Mouse (Mus musculus): ENCODE measurements around the gene Nelfb. TPM values are rescaled to one million over a fixed set of nuclear protein-coding genes. Genes with fewer than 3 reads are reported as not detected.
A peak's percentile ranks its signal among the peaks of the same experiment; 100 is the strongest.

The Nelfb gene
- polyA plus RNA-seq, 2 experiments: 84.4 to 88.4 TPM

GRCm38 (mm10) chr2:25194486-25195171 lies 16.7 kb downstream of the Nelfb start:
- H3K4me1 ChIP-seq (ENCODE audit: control insufficient read depth, insufficient read depth, low read length): 0 out of 2 replicates have a peak, but pooled peaks cover 11% of the 10 kb centered on the region
- H3K36me3 ChIP-seq (ENCODE audit: control insufficient read depth, insufficient read depth, low read length): peaks cover 9% of the 10 kb centered on the region
- no peak for TF ChIP-seq POLR2A (IDR thresholded peaks at IDR 0.05; ENCODE audit: borderline replicate concordance, extremely low read depth, insufficient read depth, insufficient read length)
- H3K4me3 ChIP-seq (replicated peaks; ENCODE audit: low read length): no peak overlapping the region
- peaks cover 21% of the 10 kb centered on the region for H3K27me3 ChIP-seq (ENCODE audit: control insufficient read depth, insufficient read depth, low read length)
- no peaks in the 10 kb centered on the region for H3K9me3 ChIP-seq (ENCODE audit: control insufficient read depth, low read length)
- ATAC-seq (ENCODE audit: low FRiP score, low read depth) (no peak), DNase-seq (ENCODE audit: low spot score) (no peak)
- H3K9ac ChIP-seq (ENCODE audit: low read depth, low read length, severe bottlenecking): no peak overlapping the region
- WGBS: 87% methylated on average over 17 of the region's 17 CpGs
- H3K27ac ChIP-seq (replicated peaks; ENCODE audit: low read depth, low read length): no peak overlapping the region
- H3K4me2 ChIP-seq (replicated peaks; ENCODE audit: low read depth, low read length, severe bottlenecking): no peak overlapping the region

- Histone ChIP-seq H3K36me3 (ENCODE audit: control insufficient read depth, insufficient read depth, low read length) (peaks cover 3% of the 10 kb centered on the region; the same call in 1 of the 2 replicates), H3K27ac (replicated peaks; ENCODE audit: low read depth, low read length) (no peak overlapping the region), H3K4me3 (replicated peaks; ENCODE audit: low read length) (no peak overlapping the region), H3K27me3 (ENCODE audit: control insufficient read depth, insufficient read depth, low read length) (peaks cover 21% of the 10 kb centered on the region), H3K4me2 (replicated peaks; ENCODE audit: low read depth, low read length, severe bottlenecking) (no peak overlapping the region), H3K9me3 (ENCODE audit: control insufficient read depth, low read length) (no peaks in the 10 kb centered on the region), H3K4me1 (ENCODE audit: control insufficient read depth, insufficient read depth, low read length) (0 out of 2 replicates have a peak, but pooled peaks cover 11% of the 10 kb centered on the region), H3K9ac (ENCODE audit: low read depth, low read length, severe bottlenecking) (no peak overlapping the region)
- ATAC-seq (ENCODE audit: low FRiP score, low read depth): no peak
- TF ChIP-seq POLR2A (IDR thresholded peaks at IDR 0.05; ENCODE audit: borderline replicate concordance, extremely low read depth, insufficient read depth, insufficient read length): no peak
- DNase-seq (ENCODE audit: low spot score): no peak
- WGBS: 74% methylated on average over 5 of the region's 5 CpGs
These were observed 17.3 kb downstream of the Nelfb start for GRCm38 (mm10) chr2:25194006-25194405.

- H3K4me2 ChIP-seq (replicated peaks; ENCODE audit: low read depth, low read length, severe bottlenecking): peak overlapping the region; percentile 2; the same call in 1 of the 2 replicates
- TF ChIP-seq POLR2A (IDR thresholded peaks at IDR 0.05; ENCODE audit: borderline replicate concordance, extremely low read depth, insufficient read depth, insufficient read length): no peak
- peaks cover 21% of the 10 kb centered on the region for H3K27me3 ChIP-seq (ENCODE audit: control insufficient read depth, insufficient read depth, low read length)
- H3K36me3 ChIP-seq (ENCODE audit: control insufficient read depth, insufficient read depth, low read length): no peaks in the 10 kb centered on the region
- DNase-seq (ENCODE audit: low spot score): peak; percentile 92
- H3K9me3 ChIP-seq (ENCODE audit: control insufficient read depth, low read length): no peaks in the 10 kb centered on the region
- ATAC-seq (ENCODE audit: low FRiP score, low read depth): peak; percentile 80
- H3K4me3 ChIP-seq (replicated peaks; ENCODE audit: low read length): no peak overlapping the region
- H3K4me1 ChIP-seq (ENCODE audit: control insufficient read depth, insufficient read depth, low read length): 0 out of 2 replicates have a peak, but pooled peaks cover 11% of the 10 kb centered on the region
- H3K27ac ChIP-seq (replicated peaks; ENCODE audit: low read depth, low read length): no peak overlapping the region
- no peak overlapping the region for H3K9ac ChIP-seq (ENCODE audit: low read depth, low read length, severe bottlenecking)
- WGBS: 0% methylated on average over 6 of the region's 6 CpGs
These were observed 17.9 kb downstream of the Nelfb start for GRCm38 (mm10) chr2:25193330-25193770.

- 83% methylated on average over 6 of the region's 6 CpGs for WGBS
- no peak for ATAC-seq (ENCODE audit: low FRiP score, low read depth)
- no peaks in the 10 kb centered on the region for H3K36me3 ChIP-seq (ENCODE audit: control insufficient read depth, insufficient read depth, low read length)
These were observed 23.4 kb downstream of the Nelfb start for GRCm38 (mm10) chr2:25187841-25188240.

GRCm38 (mm10) chr2:25186575-25186930 lies 24.7 kb downstream of the Nelfb start:
- 30% methylated on average over 5 of the region's 5 CpGs for WGBS
- ATAC-seq (ENCODE audit: low FRiP score, low read depth): no peak
- H3K4me3 ChIP-seq (replicated peaks; ENCODE audit: low read length): peak overlapping the region; percentile 45

More at GRCm38 (mm10) chr2:25187841-25188240, 23.4 kb downstream of the Nelfb start:
- no peaks in the 10 kb centered on the region for H3K4me1 ChIP-seq (ENCODE audit: control insufficient read depth, insufficient read depth, low read length)
- H3K27me3 ChIP-seq (ENCODE audit: control insufficient read depth, insufficient read depth, low read length): peaks cover 21% of the 10 kb centered on the region
- DNase-seq (ENCODE audit: low spot score): no peak
- no peak overlapping the region for H3K4me2 ChIP-seq (replicated peaks; ENCODE audit: low read depth, low read length, severe bottlenecking)
- H3K9me3 ChIP-seq (ENCODE audit: control insufficient read depth, low read length): no peaks in the 10 kb centered on the region
- no peak overlapping the region for H3K4me3 ChIP-seq (replicated peaks; ENCODE audit: low read length)
- TF ChIP-seq POLR2A (IDR thresholded peaks at IDR 0.05; ENCODE audit: borderline replicate concordance, extremely low read depth, insufficient read depth, insufficient read length): no peak
- H3K27ac ChIP-seq (replicated peaks; ENCODE audit: low read depth, low read length): no peak overlapping the region
- no peak overlapping the region for H3K9ac ChIP-seq (ENCODE audit: low read depth, low read length, severe bottlenecking)

More at GRCm38 (mm10) chr2:25186575-25186930, 24.7 kb downstream of the Nelfb start:
- H3K27ac ChIP-seq (replicated peaks; ENCODE audit: low read depth, low read length): no peak overlapping the region
- H3K9ac ChIP-seq (ENCODE audit: low read depth, low read length, severe bottlenecking): no peak overlapping the region
- H3K36me3 ChIP-seq (ENCODE audit: control insufficient read depth, insufficient read depth, low read length): no peaks in the 10 kb centered on the region
- H3K4me2 ChIP-seq (replicated peaks; ENCODE audit: low read depth, low read length, severe bottlenecking): peak overlapping the region; percentile 88
- H3K4me1 ChIP-seq (ENCODE audit: control insufficient read depth, insufficient read depth, low read length): no peaks in the 10 kb centered on the region
- no peak for DNase-seq (ENCODE audit: low spot score)
- no peaks in the 10 kb centered on the region for H3K9me3 ChIP-seq (ENCODE audit: control insufficient read depth, low read length)
- no peak for TF ChIP-seq POLR2A (IDR thresholded peaks at IDR 0.05; ENCODE audit: borderline replicate concordance, extremely low read depth, insufficient read depth, insufficient read length)
- H3K27me3 ChIP-seq (ENCODE audit: control insufficient read depth, insufficient read depth, low read length): peaks cover 33% of the 10 kb centered on the region
